Mouse (Mus musculus) T-helper 2 cell (primary cell): ENCODE measurements around the gene Ecsit.

Experiments
- in situ Hi-C: fragments of 300-600 bp; cut with MboI, MseI; formaldehyde crosslinking; loops from one replicate; pipeline ENCODE4 v1.15.1; 2025; ENCODE audit warnings: high pct_unique_total_duplicates

Ecsit gene

DNA sequence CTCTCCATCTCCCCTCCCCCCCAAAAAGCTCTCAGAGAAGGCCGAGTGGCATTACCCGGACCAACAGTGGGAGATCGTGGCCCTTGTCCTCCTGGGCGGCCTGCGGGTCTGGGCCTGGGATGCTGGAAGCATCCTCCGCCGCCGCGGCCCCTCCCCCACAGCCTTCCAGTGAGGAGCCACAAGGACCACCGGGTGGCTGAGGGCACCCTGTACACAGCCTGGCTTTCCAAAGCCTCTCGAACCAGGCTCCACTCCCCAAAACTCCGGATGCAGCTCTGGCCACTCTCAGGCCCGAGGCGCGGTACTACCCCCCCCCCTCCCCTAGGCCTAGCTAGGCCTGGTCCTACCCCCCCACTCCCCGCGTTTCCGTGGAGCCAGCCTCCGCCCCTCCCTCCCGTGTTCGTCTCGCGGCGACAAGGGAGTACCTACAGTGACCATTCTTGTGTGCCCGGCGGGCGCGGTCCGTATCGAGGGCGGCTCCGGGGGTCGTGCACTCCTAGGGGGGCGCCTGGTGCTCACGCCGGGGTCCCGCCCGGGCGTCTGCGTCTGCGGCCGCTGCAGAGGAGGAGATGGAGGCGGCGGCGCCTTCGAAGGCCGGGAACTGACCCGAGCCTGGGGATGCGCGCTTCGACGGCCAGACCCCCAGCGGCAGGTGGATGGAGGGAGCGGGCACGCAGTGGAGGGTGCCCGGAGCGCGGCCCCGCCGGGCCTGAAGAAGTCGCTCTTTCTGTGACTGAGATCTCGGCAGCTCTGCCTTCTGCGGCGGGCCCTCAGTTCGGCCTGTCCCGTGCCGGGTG lies 33.9 kb downstream of the Ecsit start:
- in situ Hi-C loops = no loop called here

DNA sequence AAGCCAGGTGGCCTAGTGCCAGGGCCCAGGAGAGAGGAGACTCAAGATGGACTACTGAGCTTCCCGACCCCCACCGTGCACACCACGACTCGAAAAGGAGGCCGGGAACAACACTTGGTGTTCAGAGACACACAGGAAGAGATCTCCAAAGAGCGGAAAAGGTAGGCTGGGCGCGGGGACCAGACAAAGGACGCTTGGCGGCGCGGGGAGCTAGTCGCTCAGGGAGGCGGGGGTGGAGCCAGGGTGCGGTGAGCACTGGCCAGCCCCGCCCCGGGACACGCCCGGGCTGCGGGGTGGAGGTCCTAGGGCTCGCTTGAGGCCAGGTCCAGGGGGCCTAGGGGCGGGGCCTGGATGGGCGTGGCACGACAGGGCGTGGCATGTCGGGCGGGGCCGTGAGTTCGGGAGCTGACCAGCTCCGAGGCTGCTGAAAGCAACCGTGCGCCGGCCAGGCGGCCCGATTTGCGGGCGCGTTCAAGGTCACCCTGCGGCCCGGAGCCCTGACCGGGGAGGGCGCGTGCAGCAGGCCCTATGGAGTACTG lies 34.8 kb downstream of the Ecsit start:
- in situ Hi-C loops = no loop called here

DNA sequence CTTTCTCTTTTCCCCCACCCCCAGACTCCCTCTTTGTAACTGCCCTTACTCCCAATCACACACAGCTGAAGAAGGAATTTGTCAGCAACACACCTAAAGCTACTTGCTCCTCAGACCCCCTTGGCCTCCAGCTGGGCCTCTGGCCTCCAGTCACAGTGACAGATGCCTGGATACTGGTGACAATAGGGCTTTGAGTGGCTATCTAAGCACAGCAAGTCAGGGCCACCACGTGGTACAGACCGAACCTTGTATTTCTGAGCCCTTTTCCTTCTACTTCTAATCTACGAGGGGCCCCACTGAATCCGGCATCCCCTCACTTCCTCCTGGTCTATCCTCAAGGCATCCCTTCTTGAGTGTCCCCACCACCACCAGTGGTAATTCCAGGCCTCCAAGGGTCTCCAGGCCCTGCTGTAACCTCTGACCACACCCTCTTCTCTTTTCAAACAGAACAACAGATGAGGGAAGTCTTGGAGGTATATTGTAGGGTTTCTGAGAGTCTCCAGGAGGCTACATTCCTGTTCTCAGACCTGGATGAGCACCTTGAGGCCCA lies 35.4 kb downstream of the Ecsit start:
- in situ Hi-C loops = no loop called here

DNA sequence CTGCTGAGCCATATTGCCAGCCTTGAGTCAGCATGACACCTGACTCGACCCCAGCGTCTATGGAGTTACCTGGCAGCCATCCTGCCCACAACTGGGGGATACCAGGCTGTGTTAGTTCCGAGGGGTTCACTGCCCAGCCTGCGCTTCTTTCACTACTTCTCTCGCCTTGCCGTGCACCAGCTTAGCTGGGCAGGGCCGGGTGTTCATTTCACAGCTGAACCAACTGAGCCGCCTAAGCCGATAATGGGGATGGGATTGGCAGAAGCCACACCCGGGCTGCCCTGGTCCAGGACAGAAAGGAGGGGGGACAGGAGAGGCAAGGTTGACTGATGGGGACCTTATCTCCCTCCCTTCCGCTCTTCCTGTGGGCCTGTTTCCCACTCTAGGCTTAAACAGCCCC lies 35.9 kb downstream of the Ecsit start:
- in situ Hi-C loops = no loop called here

DNA sequence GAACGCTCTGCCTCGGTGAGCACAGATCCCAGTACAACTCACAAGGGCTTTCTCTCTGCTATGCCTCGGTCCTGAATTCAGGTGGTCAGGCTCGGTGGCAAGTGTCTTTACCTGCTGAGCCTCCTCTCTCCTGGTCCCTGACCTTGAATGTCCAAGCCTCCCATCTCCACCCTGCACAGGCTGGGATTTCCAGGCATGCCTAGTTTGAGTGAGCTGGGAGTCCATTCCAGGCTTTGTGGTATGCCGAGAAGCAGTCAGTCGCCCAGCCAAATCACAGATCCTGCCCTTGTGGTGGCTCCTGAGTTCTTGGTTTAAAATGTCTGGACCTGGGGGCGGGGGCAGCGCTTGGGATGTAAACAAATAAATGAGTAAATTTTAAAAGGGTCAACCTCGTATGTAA lies 37.9 kb downstream of the Ecsit start:
- in situ Hi-C loops = no loop called here

DNA sequence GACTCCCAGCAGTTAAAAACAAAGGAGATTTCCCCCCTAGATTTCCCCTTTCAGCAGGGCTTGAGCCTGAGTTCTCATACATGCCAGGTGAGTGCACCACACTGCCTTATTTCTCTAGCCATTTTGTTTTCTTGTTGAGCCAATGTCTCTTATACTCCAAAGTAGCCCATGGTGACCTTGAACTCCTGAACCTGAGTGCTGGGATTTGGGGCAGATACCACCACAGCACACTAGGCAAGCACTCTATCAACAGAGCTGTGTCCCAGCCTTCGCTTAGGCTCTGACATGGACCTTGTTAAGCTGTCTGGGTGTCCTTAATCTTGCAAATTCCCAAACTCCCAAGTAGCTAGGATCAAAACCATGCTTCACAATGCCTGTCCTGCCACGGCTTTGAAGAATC lies 43.4 kb downstream of the Ecsit start:
- in situ Hi-C loops = no loop called here

DNA sequence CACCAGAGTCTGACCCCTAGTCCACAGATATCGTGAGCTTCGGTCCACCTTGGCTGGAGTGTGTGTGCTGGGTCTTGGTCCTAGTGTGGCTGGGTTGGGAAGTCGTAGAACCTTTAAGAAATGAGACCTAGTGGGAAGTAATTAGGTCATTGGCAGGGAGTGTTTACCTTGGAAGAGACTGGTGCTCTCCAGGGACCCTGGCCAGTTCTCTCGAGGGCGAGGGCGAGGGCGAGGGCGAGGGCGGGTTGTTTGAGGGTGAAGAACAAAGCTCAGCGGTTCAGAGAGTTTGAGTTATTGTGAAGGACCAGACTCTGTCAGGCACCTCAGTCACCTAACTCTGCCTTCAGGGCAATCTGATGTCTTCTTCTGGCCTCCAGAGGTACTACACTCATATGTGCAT lies 47.4 kb downstream of the Ecsit start:
- in situ Hi-C loops = no loop called here

DNA sequence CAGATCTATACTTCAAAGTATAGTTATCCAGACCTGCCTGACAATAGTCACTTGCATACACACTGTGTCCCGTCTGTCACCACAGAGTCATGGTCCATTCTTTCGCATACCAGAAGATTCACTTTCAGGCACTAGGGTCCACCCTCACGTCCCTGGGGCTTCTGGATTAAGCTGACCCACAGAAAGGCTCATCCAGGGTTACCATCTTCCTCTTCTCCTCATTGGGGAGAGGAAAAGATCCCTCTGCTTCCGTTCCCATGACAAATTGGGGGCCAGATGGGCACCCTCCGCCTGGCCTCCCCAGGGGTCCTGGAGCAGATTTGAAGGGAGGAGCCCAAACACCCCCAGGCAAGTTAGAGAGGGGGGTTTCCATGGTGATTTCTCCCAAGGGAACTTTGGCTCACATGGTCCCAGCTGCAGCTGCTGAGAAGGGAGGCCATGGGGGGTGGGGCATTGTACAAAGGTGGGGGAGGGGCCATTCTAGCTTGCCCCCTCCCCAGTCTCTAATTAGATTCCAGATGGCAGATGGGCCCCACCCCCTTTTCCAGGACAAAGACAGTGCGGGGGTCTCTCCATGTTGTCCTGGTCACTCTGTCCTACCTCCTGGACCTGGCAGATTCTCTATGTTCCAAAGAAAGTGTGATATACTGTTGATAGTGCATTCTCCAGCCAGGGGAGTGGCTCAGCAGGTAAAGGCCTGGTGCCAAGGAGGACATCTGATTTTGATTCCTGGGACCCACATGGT lies 49.8 kb downstream of the Ecsit start:
- in situ Hi-C loops = no loop called here

DNA sequence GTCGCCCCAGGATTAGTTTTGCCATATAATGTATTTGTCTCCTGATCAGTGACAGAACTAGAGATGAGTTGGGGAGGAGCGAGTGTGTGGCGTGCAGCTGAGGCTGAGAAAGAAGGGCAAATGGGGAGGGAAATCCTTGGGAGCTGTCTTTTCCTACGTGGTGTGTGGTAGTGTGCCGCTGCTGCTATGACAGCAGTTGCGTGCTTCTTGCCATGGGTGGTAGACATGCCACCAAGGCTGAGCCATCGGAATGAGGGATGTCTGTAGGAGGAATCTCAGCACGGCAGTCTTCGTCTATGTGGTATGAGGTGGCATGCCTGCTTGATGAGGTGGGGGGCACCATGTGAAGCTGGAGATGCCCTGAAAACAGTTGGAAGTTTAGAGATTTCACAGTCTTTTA lies 54.9 kb downstream of the Ecsit start:
- in situ Hi-C loops = loop anchor here (5.0 kb wide), 1 partner anchor 43 kb away; the partner anchor contains the start of gene Rgl3

DNA sequence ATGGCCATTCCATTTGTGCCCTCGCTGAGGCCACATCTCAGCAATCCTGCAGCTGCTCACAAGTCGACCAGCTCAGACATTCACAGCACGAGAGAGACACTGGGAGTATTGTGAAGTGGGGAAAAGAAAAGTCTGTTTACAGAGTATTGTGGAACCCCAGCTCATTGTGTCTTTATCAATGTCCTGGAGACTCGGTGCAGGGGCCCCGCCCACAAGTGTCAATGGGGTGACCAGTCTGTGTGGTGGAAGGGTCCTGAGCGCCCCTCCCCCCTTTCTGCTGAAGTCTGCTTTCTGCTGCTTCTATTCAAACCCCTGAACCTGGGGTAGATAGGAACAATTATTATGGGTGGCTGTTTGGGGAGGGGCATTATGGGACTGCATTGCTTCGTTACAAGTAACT lies 56.8 kb downstream of the Ecsit start:
- in situ Hi-C loops = no loop called here

DNA sequence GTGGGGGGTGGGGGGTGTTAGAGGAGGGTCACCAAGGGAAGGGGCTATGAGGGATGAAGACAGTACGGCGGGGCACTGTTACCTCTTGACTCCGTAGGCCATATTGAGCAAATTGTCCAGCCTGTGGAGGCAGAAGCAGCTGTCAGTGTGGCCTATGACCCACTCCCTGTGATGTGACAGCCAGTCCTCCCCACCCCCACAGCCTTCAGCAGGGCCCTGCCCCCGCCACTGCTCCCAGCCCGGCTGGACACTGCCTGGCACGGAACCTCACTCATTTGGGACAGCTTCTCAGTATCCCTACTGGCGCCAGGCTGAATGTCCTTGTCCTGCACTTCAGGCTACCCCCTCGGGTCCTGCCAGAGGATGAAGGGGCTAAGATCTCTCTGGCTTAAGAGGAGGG lies 60.6 kb downstream of the Ecsit start:
- in situ Hi-C loops = no loop called here
